Mouse (Mus musculus): ENCODE results near the gene Msl1. TPM values are rescaled to one million over a fixed set of nuclear protein-coding genes. Genes with fewer than 3 reads are reported as not detected.
A peak's percentile ranks its signal among the peaks of the same experiment; 100 is the strongest.

The Msl1 gene
- polyA plus RNA-seq, 1 experiment from 2014 or later = 31.7 TPM

DNA sequence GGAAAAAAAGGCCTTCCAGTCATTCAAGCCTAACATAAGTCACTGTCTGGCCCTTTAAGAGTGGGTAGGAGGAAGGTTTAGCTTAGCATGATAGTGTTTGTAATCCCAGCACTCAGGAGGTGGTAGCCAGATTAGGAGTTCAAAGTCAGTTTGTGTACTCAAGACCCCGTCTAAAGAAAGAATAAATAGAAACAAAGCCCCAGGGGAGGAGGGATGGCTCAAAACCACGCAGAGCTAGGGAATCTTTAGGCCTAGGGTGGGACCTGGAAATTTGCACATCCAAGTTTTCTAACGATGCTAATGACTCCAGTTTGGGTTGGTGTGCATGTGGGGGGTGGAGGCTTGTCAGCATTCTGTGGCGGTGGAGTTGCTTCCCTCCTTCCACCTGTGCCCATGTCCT is 3.2 kb upstream of the Msl1 start:
- peaks cover 29% of the 10 kb centered on the region for H3K4me1 ChIP-seq (replicated peaks)
- 4% methylated on average over 4 of the region's 4 CpGs for WGBS
- no peaks in the 10 kb centered on the region for H3K27me3 ChIP-seq
- H3K9me3 ChIP-seq = no peaks in the 10 kb centered on the region
- H3K36me3 ChIP-seq = no peaks in the 10 kb centered on the region
- no peak overlapping the region for H3K4me3 ChIP-seq
- H3K4me2 ChIP-seq = no peak overlapping the region
- ATAC-seq (ENCODE audit: low FRiP score, low read depth) = no peak
- no peak overlapping the region for H3K27ac ChIP-seq (replicated peaks)
- no peak overlapping the region for H3K9ac ChIP-seq

- Histone ChIP-seq H3K27ac (replicated peaks) (peak overlapping the region; percentile 99), H3K36me3 (peaks cover 8% of the 10 kb centered on the region), H3K4me2 (peak overlapping the region; percentile 93), H3K9me3 (no peaks in the 10 kb centered on the region), H3K4me1 (replicated peaks) (peaks cover 36% of the 10 kb centered on the region), H3K27me3 (no peaks in the 10 kb centered on the region), H3K9ac (peak overlapping the region; percentile 87), H3K4me3 (peak overlapping the region; percentile 98)
- peak; percentile 60 for ATAC-seq (ENCODE audit: low FRiP score, low read depth)
- WGBS = under 1% methylated on average over 21 of the region's 30 CpGs
Observed at GRCm38 (mm10) chr11:98794469-98795014, 774 bp upstream of the Msl1 start.

DNA sequence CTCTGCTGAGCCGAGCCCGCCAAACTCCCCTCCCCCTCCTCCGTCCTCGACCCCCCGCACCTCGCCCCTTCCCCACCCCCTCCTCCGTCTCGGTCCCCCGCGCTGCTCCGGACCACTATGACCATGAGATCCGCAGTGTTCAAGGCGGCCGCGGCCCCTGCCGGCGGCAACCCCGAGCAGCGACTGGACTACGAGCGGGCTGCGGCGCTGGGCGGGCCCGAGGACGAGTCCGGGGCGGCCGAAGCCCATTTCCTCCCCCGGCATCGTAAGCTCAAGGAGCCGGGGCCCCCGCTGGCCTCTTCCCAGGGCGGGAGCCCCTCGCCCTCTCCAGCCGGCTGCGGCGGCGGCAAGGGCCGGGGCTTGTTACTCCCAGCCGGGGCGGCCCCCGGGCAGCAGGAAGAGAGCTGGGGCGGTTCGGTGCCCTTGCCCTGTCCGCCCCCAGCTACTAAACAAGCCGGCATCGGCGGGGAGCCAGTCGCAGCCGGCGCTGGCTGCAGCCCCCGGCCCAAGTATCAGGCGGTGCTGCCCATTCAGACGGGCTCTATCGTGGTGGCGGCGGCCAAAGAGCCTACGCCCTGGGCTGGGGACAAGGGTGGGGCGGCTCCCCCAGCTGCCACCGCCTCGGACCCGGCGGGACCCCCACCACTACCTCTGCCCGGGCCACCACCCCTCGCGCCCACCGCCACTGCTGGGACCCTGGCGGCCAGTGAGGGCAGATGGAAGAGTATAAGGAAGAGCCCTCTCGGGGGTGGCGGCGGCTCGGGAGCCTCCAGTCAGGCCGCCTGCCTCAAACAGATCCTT is 598 bp downstream of the Msl1 start:
- 0% methylated on average over 65 of the region's 74 CpGs for WGBS
- peak; percentile 43 for ATAC-seq (ENCODE audit: low FRiP score, low read depth)

GRCm38 (mm10) chr11:98796515-98797216 is 1.4 kb downstream of the Msl1 start:
- Histone ChIP-seq H3K9me3 (no peaks in the 10 kb centered on the region), H3K4me2 (peak overlapping the region; percentile 93), H3K27me3 (no peaks in the 10 kb centered on the region), H3K4me1 (replicated peaks) (peaks cover 32% of the 10 kb centered on the region), H3K36me3 (peaks cover 28% of the 10 kb centered on the region), H3K4me3 (peak overlapping the region; percentile 98), H3K9ac (peak overlapping the region; percentile 87), H3K27ac (replicated peaks) (peak overlapping the region; percentile 99)
- 4% methylated on average over 23 of the region's 23 CpGs for WGBS
- peak; percentile 70 for ATAC-seq (ENCODE audit: low FRiP score, low read depth)

More for the DNA sequence above, 598 bp downstream of the Msl1 start:
- H3K27me3 ChIP-seq = no peaks in the 10 kb centered on the region
- no peaks in the 10 kb centered on the region for H3K9me3 ChIP-seq
- peak overlapping the region; percentile 93 for H3K4me2 ChIP-seq
- H3K4me1 ChIP-seq (replicated peaks) = peaks cover 32% of the 10 kb centered on the region
- H3K36me3 ChIP-seq = peaks cover 21% of the 10 kb centered on the region
- H3K27ac ChIP-seq (replicated peaks) = peak overlapping the region; percentile 99
- peak overlapping the region; percentile 98 for H3K4me3 ChIP-seq
- peak overlapping the region; percentile 87 for H3K9ac ChIP-seq

GRCm38 (mm10) chr11:98797306-98797705 is 2.0 kb downstream of the Msl1 start:
- H3K9me3 ChIP-seq = no peaks in the 10 kb centered on the region
- H3K4me1 ChIP-seq (replicated peaks) = peaks cover 32% of the 10 kb centered on the region
- H3K27ac ChIP-seq (replicated peaks) = peak overlapping the region; percentile 99
- no peak for ATAC-seq (ENCODE audit: low FRiP score, low read depth)
- peaks cover 35% of the 10 kb centered on the region for H3K36me3 ChIP-seq
- peak overlapping the region; percentile 98 for H3K4me3 ChIP-seq
- no peaks in the 10 kb centered on the region for H3K27me3 ChIP-seq
- H3K9ac ChIP-seq = peak overlapping the region; percentile 87
- WGBS = 9% methylated on average over 5 of the region's 5 CpGs
- peak overlapping the region; percentile 93 for H3K4me2 ChIP-seq

- ATAC-seq (ENCODE audit: low FRiP score, low read depth) = no peak
- Histone ChIP-seq H3K27ac (replicated peaks) (peak overlapping the region; percentile 99; the same call in 1 of the 2 replicates), H3K9ac (peak overlapping the region; percentile 87), H3K27me3 (no peaks in the 10 kb centered on the region), H3K4me3 (peak overlapping the region; percentile 98), H3K4me1 (replicated peaks) (peaks cover 32% of the 10 kb centered on the region), H3K9me3 (no peaks in the 10 kb centered on the region), H3K36me3 (peaks cover 41% of the 10 kb centered on the region), H3K4me2 (peak overlapping the region; percentile 93)
- WGBS = 41% methylated on average over 4 of the region's 4 CpGs
Observed at GRCm38 (mm10) chr11:98797909-98798308, 2.6 kb downstream of the Msl1 start.

DNA sequence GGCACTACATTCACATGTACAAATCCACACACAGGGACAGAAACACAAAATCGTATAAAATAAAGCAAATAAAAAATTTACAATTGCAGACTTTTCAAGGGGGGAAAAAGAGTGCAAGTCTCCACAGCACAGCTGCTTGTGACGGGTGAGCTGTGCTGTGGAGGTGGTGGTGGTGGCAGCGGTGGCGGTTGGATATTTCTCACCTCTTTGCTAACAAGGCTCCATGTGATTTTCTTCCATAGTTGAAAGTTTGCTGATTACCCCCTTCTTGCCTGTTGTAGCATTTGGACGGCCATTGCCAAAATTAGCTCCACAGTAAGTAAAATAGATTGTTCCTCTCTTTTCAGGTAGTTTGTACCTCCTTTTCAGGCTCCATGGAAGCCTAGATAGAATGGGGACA is 9.3 kb downstream of the Msl1 start, which contains the start of gene Casc3:
Gene Casc3, plus strand, starts transcription at position 301 of the 400 bp plus-strand sequence.
- Histone ChIP-seq H3K27ac (replicated peaks) (no peak within 1 kb of the TSS), H3K9me3 (no peaks in the 10 kb centered on the region), H3K4me3 (no peak within 1 kb of the TSS), H3K27me3 (no peaks in the 10 kb centered on the region), H3K36me3 (peaks cover 76% of the 10 kb centered on the region), H3K4me2 (no peak within 1 kb of the TSS), H3K9ac (no peak within 1 kb of the TSS), H3K4me1 (replicated peaks) (peaks cover 6% of the 10 kb centered on the region; the same call in 1 of the 2 replicates)
- ATAC-seq (ENCODE audit: low FRiP score, low read depth) = no peak
- WGBS = 94% methylated on average over 5 of the region's 5 CpGs

DNA sequence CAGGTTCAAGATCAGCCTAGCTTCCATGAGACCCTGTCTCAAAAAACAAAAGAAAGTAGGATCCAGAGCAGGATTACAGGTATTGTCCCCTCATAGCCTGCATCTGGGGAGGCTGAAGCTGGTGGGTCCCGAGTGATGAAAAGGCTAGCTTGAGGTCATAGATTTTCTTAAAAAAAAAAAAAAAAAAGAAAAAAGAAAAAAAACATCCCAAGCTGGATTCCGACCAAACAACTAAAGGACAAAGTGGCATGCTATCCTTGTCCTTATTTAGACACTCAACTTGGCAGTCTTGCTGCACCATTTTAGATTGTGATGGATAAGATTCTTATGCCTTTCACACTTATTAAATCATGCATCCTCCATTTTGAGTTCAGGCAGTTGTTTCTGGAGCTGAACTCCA is 13.1 kb downstream of the Msl1 start:
- peaks cover 51% of the 10 kb centered on the region for H3K36me3 ChIP-seq
- no peak for ATAC-seq (ENCODE audit: low FRiP score, low read depth)
- H3K4me1 ChIP-seq (replicated peaks) = peaks cover 26% of the 10 kb centered on the region
- H3K9ac ChIP-seq = no peak overlapping the region
- 81% methylated on average over 2 of the region's 2 CpGs for WGBS
- no peak overlapping the region for H3K4me3 ChIP-seq
- H3K4me2 ChIP-seq = peak overlapping the region; percentile 77; the same call in 1 of the 2 replicates
- no peaks in the 10 kb centered on the region for H3K27me3 ChIP-seq
- H3K27ac ChIP-seq (replicated peaks) = peak overlapping the region; percentile 98
- no peaks in the 10 kb centered on the region for H3K9me3 ChIP-seq

DNA sequence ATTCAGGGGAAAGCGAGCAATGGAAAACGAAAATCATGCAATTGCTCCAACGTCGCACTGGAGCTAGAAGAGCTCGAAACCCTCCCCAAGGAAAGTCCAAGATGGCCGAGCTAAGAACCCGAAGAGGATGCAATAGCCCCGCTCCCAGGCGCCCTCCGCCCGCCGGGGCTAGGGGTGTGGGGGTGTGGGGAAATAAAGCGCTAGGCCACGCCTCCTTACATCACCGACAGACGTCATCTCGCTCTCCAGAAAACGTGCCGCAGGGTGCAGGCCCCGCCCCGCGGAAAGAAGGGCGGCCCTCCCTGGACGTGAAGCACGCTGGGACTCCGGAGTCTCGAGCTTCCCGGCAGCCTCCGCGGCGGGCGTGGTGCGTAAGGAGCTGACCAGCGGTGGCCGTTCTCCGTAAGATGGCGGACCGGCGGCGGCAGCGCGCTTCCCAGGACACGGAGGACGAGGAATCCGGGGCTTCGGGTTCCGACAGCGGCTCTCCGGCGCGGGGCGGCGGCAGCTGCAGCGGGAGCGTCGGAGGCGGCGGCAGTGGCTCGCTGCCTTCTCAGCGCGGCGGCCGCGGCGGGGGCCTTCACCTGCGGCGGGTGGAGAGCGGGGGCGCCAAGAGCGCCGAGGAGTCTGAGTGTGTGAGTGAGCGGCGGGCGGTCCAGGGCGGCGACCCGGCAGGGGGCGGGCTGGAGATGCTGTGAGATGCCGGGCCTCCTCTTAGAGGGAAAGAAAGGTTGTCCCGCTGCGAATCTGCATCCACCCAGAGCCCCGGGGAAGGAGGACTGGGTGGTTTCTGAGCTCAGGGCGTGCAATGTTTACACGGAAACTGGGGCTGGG is 14.4 kb downstream of the Msl1 start:
- peak overlapping the region; percentile 98 for H3K27ac ChIP-seq (replicated peaks)
- no peaks in the 10 kb centered on the region for H3K27me3 ChIP-seq
- peaks cover 46% of the 10 kb centered on the region for H3K36me3 ChIP-seq
- peak overlapping the region; percentile 77 for H3K4me2 ChIP-seq
- H3K9me3 ChIP-seq = no peaks in the 10 kb centered on the region
- under 1% methylated on average over 73 of the region's 84 CpGs for WGBS
- H3K9ac ChIP-seq = peak overlapping the region; percentile 95
- ATAC-seq (ENCODE audit: low FRiP score, low read depth) = peak; percentile 98
- H3K4me1 ChIP-seq (replicated peaks) = peaks cover 26% of the 10 kb centered on the region
- H3K4me3 ChIP-seq = peak overlapping the region; percentile 79

GRCm38 (mm10) chr11:98810686-98811085 is 15.4 kb downstream of the Msl1 start:
- peaks cover 36% of the 10 kb centered on the region for H3K36me3 ChIP-seq
- H3K9me3 ChIP-seq = no peaks in the 10 kb centered on the region
- peaks cover 26% of the 10 kb centered on the region for H3K4me1 ChIP-seq (replicated peaks)
- peak overlapping the region; percentile 79 for H3K4me3 ChIP-seq
- H3K9ac ChIP-seq = peak overlapping the region; percentile 95
- H3K27me3 ChIP-seq = no peaks in the 10 kb centered on the region
- H3K27ac ChIP-seq (replicated peaks) = peak overlapping the region; percentile 98
- peak overlapping the region; percentile 77 for H3K4me2 ChIP-seq
- no peak for ATAC-seq (ENCODE audit: low FRiP score, low read depth)
- WGBS = 79% methylated on average over 7 of the region's 7 CpGs

GRCm38 (mm10) chr11:98816706-98817239 is 21.5 kb downstream of the Msl1 start:
- Histone ChIP-seq H3K36me3 (peaks cover 67% of the 10 kb centered on the region), H3K4me3 (no peak overlapping the region), H3K4me1 (replicated peaks) (peaks cover 4% of the 10 kb centered on the region), H3K4me2 (no peak overlapping the region), H3K27me3 (no peaks in the 10 kb centered on the region), H3K27ac (replicated peaks) (no peak overlapping the region), H3K9ac (no peak overlapping the region), H3K9me3 (no peaks in the 10 kb centered on the region)
- ATAC-seq (ENCODE audit: low FRiP score, low read depth) = no peak
- 94% methylated on average over 1 of the region's 1 CpGs for WGBS

Data from hindbrain, embryonic 15.5 days (tissue).